Mouse (Mus musculus) erythroblast, embryonic 14.5 days (primary cell): ENCODE measurements around the gene Slc19a2.

Source experiments
- GATA1 ChIP-seq: IDR thresholded peaks from 2 replicates; pipeline ENCODE4 v1.6.1; 2012; ENCODE audit warnings: low read length, inconsistent platforms, mixed read lengths
- TAL1 ChIP-seq: IDR thresholded peaks from 3 replicates; pipeline ENCODE4 v1.6.1; 2012; ENCODE audit warnings: low read length, inconsistent platforms, mixed read lengths

DNA sequence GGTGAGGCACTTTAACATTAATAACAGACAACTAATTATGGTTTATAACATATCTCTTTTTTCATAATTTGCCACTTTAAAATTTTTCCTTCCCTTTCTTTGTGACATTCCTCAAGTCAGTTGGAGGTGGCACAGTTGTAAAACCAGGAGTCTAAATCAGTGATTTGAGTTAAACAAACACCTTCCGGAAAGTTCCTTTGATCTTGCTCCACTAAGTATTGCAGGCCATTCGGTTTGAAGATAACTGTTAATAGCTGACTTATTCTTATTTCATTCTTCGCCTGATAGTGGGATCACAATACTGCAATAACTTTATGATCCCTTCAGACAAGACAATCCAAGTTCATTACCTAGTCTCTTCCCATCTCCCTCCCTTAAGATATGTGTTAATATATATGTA lies 33.7 kb upstream of the Slc19a2 start:
- TF ChIP-seq GATA1 (no peak), TAL1 (no peak)
